Mouse (Mus musculus) layer of hippocampus, adult 2 months (tissue): ENCODE measurements around the gene Hexim2. TPM values are rescaled to one million over a fixed set of nuclear protein-coding genes. Genes with fewer than 3 reads are reported as not detected.

Source experiments
- DNase-seq, 2 experiments: peaks; one replicate each; pipeline ENCODE4 v3.0.0; 2022; ENCODE audit warnings: low spot score in 2 of 2
- H3K27ac ChIP-seq: fragments of 200-600 bp; 2 replicates; pipeline ENCODE4 v1.8.1; 2022
- H3K4me3 ChIP-seq: fragments of 200-600 bp; 2 replicates; pipeline ENCODE4 v1.8.1; 2022; ENCODE audit warnings: mild to moderate bottlenecking
- CTCF ChIP-seq: fragments of 200-600 bp; conservative IDR thresholded peaks from 2 replicates; pipeline ENCODE4 v1.8.1; 2022; ENCODE audit warnings: antibody characterized with exemption, mild to moderate bottlenecking, moderate library complexity
- total RNA-seq, 2 experiments: library from RNA; stranded (reverse); gene quantifications; 2 replicates each; pipeline ENCODE4 v1.2.3; 2021

The Hexim2 gene
- total RNA-seq, 2 experiments from 2014 or later, result 9.7 to 16.0 TPM

- no peak for TF ChIP-seq CTCF
- Histone ChIP-seq H3K4me3 (peak overlapping the region; percentile 85), H3K27ac (peak overlapping the region; percentile 91)
- DNase-seq, result peak; percentile 55 to 72
These were observed 30.2 kb upstream of the Hexim2 start for GRCm38 (mm10) chr11:103101866-103102501.

GRCm38 (mm10) chr11:103102725-103103349, 29.4 kb upstream of the Hexim2 start:
- peak overlapping the region; percentile 91 for H3K27ac ChIP-seq
- peak; percentile 96 to 99 for DNase-seq
- TF ChIP-seq CTCF, result peak; percentile 100
- peak overlapping the region; percentile 85 for H3K4me3 ChIP-seq

GRCm38 (mm10) chr11:103103621-103104020, 28.6 kb upstream of the Hexim2 start:
- Histone ChIP-seq H3K27ac (peak overlapping the region; percentile 85), H3K4me3 (peak overlapping the region; percentile 85)
- TF ChIP-seq CTCF, result no peak
- no peak for DNase-seq

GRCm38 (mm10) chr11:103104469-103104868, 27.8 kb upstream of the Hexim2 start:
- no peak for DNase-seq
- H3K27ac ChIP-seq, result no peak overlapping the region
- TF ChIP-seq CTCF, result no peak
- H3K4me3 ChIP-seq, result no peak overlapping the region; the same call in 1 of the 2 replicates

GRCm38 (mm10) chr11:103105180-103105725, 27.0 kb upstream of the Hexim2 start:
- H3K4me3 ChIP-seq, result no peak overlapping the region
- no peak for TF ChIP-seq CTCF
- no peak overlapping the region for H3K27ac ChIP-seq
- no peak for DNase-seq

GRCm38 (mm10) chr11:103105810-103106209, 26.4 kb upstream of the Hexim2 start:
- TF ChIP-seq CTCF, result no peak
- no peak overlapping the region for H3K4me3 ChIP-seq

GRCm38 (mm10) chr11:103106386-103106785, 25.8 kb upstream of the Hexim2 start:
- H3K27ac ChIP-seq, result no peak overlapping the region
- H3K4me3 ChIP-seq, result no peak overlapping the region
- DNase-seq, result no peak
- TF ChIP-seq CTCF, result no peak

More at GRCm38 (mm10) chr11:103105810-103106209, 26.4 kb upstream of the Hexim2 start:
- DNase-seq, result no peak
- H3K27ac ChIP-seq, result no peak overlapping the region

- TF ChIP-seq CTCF, result no peak
- H3K27ac ChIP-seq, result peak overlapping the region; percentile 79; the same call in 1 of the 2 replicates
- DNase-seq, result no peak
- no peak overlapping the region for H3K4me3 ChIP-seq
These were observed 20.9 kb upstream of the Hexim2 start for GRCm38 (mm10) chr11:103111301-103111700.

- DNase-seq, result peak in 1 of 2 experiments; percentile 26
- Histone ChIP-seq H3K4me3 (peak overlapping the region; percentile 50), H3K27ac (peak overlapping the region; percentile 79)
- TF ChIP-seq CTCF, result no peak
These were observed 20.2 kb upstream of the Hexim2 start for GRCm38 (mm10) chr11:103111881-103112551.

GRCm38 (mm10) chr11:103112552-103112912, 19.7 kb upstream of the Hexim2 start:
- no peak for TF ChIP-seq CTCF
- DNase-seq, result no peak
- Histone ChIP-seq H3K4me3 (peak overlapping the region; percentile 50), H3K27ac (peak overlapping the region; percentile 79)

- Histone ChIP-seq H3K4me3 (no peak overlapping the region; the same call in 1 of the 2 replicates), H3K27ac (peak overlapping the region; percentile 79)
- DNase-seq, result no peak
- TF ChIP-seq CTCF, result no peak
These were observed 19.2 kb upstream of the Hexim2 start for GRCm38 (mm10) chr11:103113005-103113404.

GRCm38 (mm10) chr11:103113771-103114170, 18.5 kb upstream of the Hexim2 start:
- H3K27ac ChIP-seq, result peak overlapping the region; percentile 99; the same call in 1 of the 2 replicates
- DNase-seq, result no peak
- TF ChIP-seq CTCF, result no peak
- no peak overlapping the region for H3K4me3 ChIP-seq
